Mouse (Mus musculus) adrenal gland, adult 8-10 months (tissue): Measurements from ENCODE around the gene Armc5. TPM values are rescaled to one million over a fixed set of nuclear protein-coding genes. Genes with fewer than 3 reads are reported as not detected.

Experiments used
- DNase-seq: peaks from one replicate; pipeline ENCODE4 v3.0.0; 2022
- microRNA-seq, 2 experiments: library from miRNA; unstranded; fragments of <30 nt; microRNA quantifications; one replicate each; pipeline ENCODE4 v1.2.0; 2022
- total RNA-seq, 4 experiments: library from RNA; stranded (reverse); gene quantifications; 2 replicates each; pipeline ENCODE4 v1.2.4; 2022

The Armc5 gene
- total RNA-seq, 4 experiments from 2014 or later: 23.2 to 30.2 (median 24.4) TPM

DNA sequence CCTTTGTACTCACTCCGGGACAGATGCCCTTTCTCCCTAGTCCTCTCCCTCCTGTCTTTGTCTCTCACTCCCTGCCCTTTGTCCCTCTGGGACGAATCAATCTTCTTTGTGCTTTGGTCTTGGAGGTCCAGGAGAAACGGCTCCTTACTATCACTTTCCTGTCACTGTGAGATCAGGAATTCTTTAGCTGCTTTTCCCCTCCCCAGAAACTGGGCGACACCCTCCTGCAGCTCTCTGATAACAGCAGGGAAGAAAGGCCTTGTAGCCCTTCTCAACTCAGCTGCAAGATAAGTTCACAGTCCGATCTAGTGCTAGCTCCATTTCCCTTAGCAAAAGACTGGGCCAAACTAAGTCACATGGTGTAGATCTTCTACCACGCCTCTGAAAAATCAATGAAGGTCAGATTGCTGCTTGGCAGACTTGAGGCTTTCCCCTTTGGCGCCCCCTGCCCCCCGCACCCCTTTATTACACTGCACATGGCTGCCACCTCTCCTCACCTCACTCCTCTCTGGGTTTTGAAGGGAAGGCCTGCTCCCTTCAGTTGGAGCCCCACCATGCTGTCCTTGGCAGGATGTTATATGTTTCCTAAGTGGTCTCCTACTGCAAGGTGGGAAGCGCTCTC is 51.9 kb downstream of the Armc5 start:
- no peak for DNase-seq

Small RNA genes lying within 50 kb of the gene (microRNA-seq; reads per million reads assigned to microRNA genes)
- gene Mir3103: 0.67 to 0.88 reads per million in 2 experiments

Other genes with a start within 250 kb of the Armc5 start
- gene Pycard, start 243.5 kb upstream of the Armc5 start, total RNA-seq: 1 to 10 TPM; 4.0 to 5.8 (median 4.5) TPM
- under 1 TPM in 3 of 4 experiments, not detected in 1; 0.12 to 0.31 (median 0.24) TPM for gene Trim72, start 233.4 kb upstream of the Armc5 start, total RNA-seq
- gene Itgam, start 174.7 kb upstream of the Armc5 start, total RNA-seq: 1 to 10 TPM; 5.6 to 6.9 (median 6.4) TPM
- gene Gm49368, start 174.7 kb upstream of the Armc5 start, total RNA-seq: under 1 TPM in 1 of 4 experiments, not detected in 3; 0.11 TPM
- gene Itgax, start 107.8 kb upstream of the Armc5 start, total RNA-seq: 1 to 10 TPM; 1.6 to 9.6 (median 5.1) TPM
- under 1 TPM in 2 of 4 experiments, not detected in 2; 0.40 to 0.46 TPM for gene Itgad, start 83.0 kb upstream of the Armc5 start, total RNA-seq
- gene Cox6a2, start 31.0 kb upstream of the Armc5 start, total RNA-seq: 1 to 10 TPM in 2 of 4 experiments, not detected in 2; 4.1 to 5.3 TPM
- 10 to 100 TPM in 2 of 4 experiments, 1 to 10 TPM in 2; 8.8 to 11.7 (median 9.9) TPM for gene 9130023H24Rik, start 689 bp downstream of the Armc5 start, total RNA-seq
- gene Tgfb1i1, start 9.5 kb downstream of the Armc5 start, total RNA-seq: 10 to 100 TPM; 17.0 to 24.2 (median 20.5) TPM
- not detected for gene Slc5a2, start 28.3 kb downstream of the Armc5 start, total RNA-seq
- gene BC017158, start 60.8 kb downstream of the Armc5 start, total RNA-seq: 10 to 100 TPM; 33.0 to 64.0 (median 46.6) TPM
- 10 to 100 TPM; 10.8 to 15.5 (median 12.3) TPM for gene Rgs10, start 181.4 kb downstream of the Armc5 start, total RNA-seq
- 100 to 1,000 TPM in 2 of 4 experiments, 10 to 100 TPM in 2; 95.2 to 109 (median 102) TPM for gene Tial1, start 224.4 kb downstream of the Armc5 start, total RNA-seq